Mouse (Mus musculus) cortical plate, adult 2 months (tissue): ENCODE results near the gene Fam222a. TPM values are rescaled to one million over a fixed set of nuclear protein-coding genes. Genes with fewer than 3 reads are reported as not detected.
A peak's percentile ranks its signal among the peaks of the same experiment; 100 is the strongest.

Experiments
- H3K27ac ChIP-seq: fragments of 200-500 bp; 2 replicates; pipeline ENCODE4 v1.5.1; 2012; ENCODE audit warnings: low read length, control low read depth, inconsistent platforms; ENCODE audit not compliant: insufficient read depth
- H3K4me1 ChIP-seq: fragments of 200-500 bp; 2 replicates; pipeline ENCODE4 v1.6.1; 2011; ENCODE audit warnings: low read length; ENCODE audit not compliant: control insufficient read depth, insufficient read depth
- H3K4me3 ChIP-seq: fragments of 200-500 bp; 2 replicates; pipeline ENCODE4 v1.5.1; 2011; ENCODE audit warnings: mild to moderate bottlenecking, low read length, control low read depth; ENCODE audit not compliant: insufficient read depth
- CTCF ChIP-seq: fragments of 200-500 bp; IDR thresholded peaks from 2 replicates; pipeline ENCODE4 v1.5.1; 2011; ENCODE audit warnings: mild to moderate bottlenecking, control low read depth, low read length; ENCODE audit not compliant: insufficient read depth; ENCODE audit errors: extremely low read depth
- POLR2A ChIP-seq: fragments of 200-500 bp; IDR thresholded peaks from 2 replicates; pipeline ENCODE4 v1.6.1; 2011; ENCODE audit warnings: mild to moderate bottlenecking, low read length, control low read depth; ENCODE audit not compliant: insufficient read depth; ENCODE audit errors: extremely low read depth
- polyA plus RNA-seq: library from polyadenylated mRNA; depleted of rRNA; stranded (reverse); fragments of >200 nt; gene quantifications from 2 replicates; pipeline ENCODE4 v1.2.3, GENCODE M21; 2012; rRNA removed

Fam222a gene
- polyA plus RNA-seq, result 5.2 and 7.3 TPM in 2 replicates

- TF ChIP-seq POLR2A, result no peak
- TF ChIP-seq CTCF, result peak; percentile 35
- peak within 1 kb of the TSS; percentile 92 for H3K4me3 ChIP-seq
- H3K4me1 ChIP-seq, result peaks cover 7% of the 10 kb centered on the region
- H3K27ac ChIP-seq, result peak within 1 kb of the TSS; percentile 81
Measured at GRCm38 (mm10) chr5:114567565-114568197, at the start of gene Fam222a. Fam222a (plus strand) TSS chr5:114568016.

GRCm38 (mm10) chr5:114528355-114528754, 39.5 kb upstream of the Fam222a start:
- Histone ChIP-seq H3K27ac (no peak overlapping the region), H3K4me1 (no peaks in the 10 kb centered on the region), H3K4me3 (no peak overlapping the region)
- TF ChIP-seq CTCF, result no peak
- no peak for TF ChIP-seq POLR2A

GRCm38 (mm10) chr5:114530337-114530736, 37.5 kb upstream of the Fam222a start:
- TF ChIP-seq POLR2A, result no peak
- no peak for TF ChIP-seq CTCF
- Histone ChIP-seq H3K4me1 (no peaks in the 10 kb centered on the region), H3K4me3 (no peak overlapping the region), H3K27ac (no peak overlapping the region)

DNA sequence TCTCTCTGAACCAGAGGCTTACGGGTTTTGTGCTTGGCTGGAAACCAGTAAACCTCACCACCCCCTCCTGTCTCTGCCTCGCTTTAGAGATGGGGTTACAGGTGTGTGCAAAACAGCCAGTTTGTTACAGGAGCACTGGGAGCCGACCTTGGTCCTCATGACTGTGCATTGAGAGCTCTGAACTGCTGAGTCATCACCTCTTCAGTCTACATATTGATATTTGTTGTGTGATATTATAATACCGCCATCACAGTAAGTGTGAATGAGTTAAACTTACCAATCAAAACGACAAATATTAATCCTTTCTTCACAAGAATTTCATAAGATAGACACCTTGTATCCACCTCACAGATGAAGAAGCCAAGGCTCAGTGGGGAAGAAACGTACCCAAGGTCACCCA, 35.8 kb upstream of the Fam222a start:
- Histone ChIP-seq H3K4me1 (no peaks in the 10 kb centered on the region), H3K4me3 (no peak overlapping the region)
- no peak for TF ChIP-seq POLR2A

GRCm38 (mm10) chr5:114537308-114538020, 30.4 kb upstream of the Fam222a start:
- TF ChIP-seq POLR2A (no peak), CTCF (no peak)
- Histone ChIP-seq H3K4me3 (0 out of 2 replicates have a peak overlapping the region, but pooled peaks have one; percentile 14), H3K27ac (no peak overlapping the region), H3K4me1 (no peaks in the 10 kb centered on the region)

More for the DNA sequence above, 35.8 kb upstream of the Fam222a start:
- no peak overlapping the region for H3K27ac ChIP-seq

DNA sequence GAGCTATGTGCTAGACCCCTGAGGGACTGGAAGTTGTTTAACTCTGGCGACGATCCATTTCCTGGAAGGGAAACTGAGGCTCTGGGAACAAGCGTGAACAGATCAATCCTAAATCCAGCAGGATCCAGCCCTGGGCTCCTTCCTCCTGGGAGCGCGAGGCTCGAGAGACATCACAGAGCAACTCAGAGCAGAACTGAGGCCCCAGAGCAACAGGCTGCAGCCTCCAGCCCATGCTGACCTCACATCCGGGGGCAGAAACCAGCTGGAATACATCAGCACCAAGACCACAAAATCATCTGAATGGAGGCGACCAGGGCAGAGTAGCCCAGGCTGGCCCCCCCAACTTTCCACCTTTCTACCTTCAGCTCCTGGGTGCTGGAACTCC, 29.8 kb upstream of the Fam222a start:
- Histone ChIP-seq H3K27ac (no peak overlapping the region), H3K4me3 (0 out of 2 replicates have a peak overlapping the region, but pooled peaks have one; percentile 14), H3K4me1 (no peaks in the 10 kb centered on the region)
- no peak for TF ChIP-seq CTCF
- no peak for TF ChIP-seq POLR2A

DNA sequence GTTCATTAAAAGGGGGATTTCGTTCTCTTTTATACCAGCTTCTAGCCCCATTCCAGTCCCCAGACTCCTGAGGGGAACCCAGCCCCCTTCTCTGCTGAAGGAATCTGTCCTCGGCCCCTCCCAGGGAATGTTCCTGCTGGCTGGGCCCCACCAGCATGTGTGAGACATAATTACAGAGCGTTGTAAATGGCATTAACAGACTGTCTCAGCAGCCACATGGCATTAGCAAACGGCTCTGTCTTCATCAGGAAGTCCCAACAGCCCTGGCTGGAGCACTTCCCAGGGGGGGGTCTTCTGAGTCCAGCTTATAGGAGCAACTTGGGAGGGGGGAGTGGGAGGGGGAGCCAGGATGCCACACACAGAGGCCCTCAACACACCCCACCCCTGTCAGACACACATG, 29.1 kb upstream of the Fam222a start:
- Histone ChIP-seq H3K27ac (no peak overlapping the region), H3K4me1 (no peaks in the 10 kb centered on the region), H3K4me3 (no peak overlapping the region)
- no peak for TF ChIP-seq CTCF

- TF ChIP-seq POLR2A (no peak), CTCF (no peak)
- Histone ChIP-seq H3K27ac (no peak overlapping the region), H3K4me3 (no peak overlapping the region), H3K4me1 (no peaks in the 10 kb centered on the region)
Measured at GRCm38 (mm10) chr5:114539766-114540165, 28.1 kb upstream of the Fam222a start.

- TF ChIP-seq POLR2A (no peak), CTCF (no peak)
- Histone ChIP-seq H3K4me3 (no peak overlapping the region), H3K27ac (no peak overlapping the region), H3K4me1 (0 out of 2 replicates have a peak, but pooled peaks cover 2% of the 10 kb centered on the region)
Measured at GRCm38 (mm10) chr5:114541656-114542445, 26.0 kb upstream of the Fam222a start.
